Mouse (Mus musculus) brain, embryonic 14.5 days (tissue): ENCODE results near the gene Etl4. TPM values are rescaled to one million over a fixed set of nuclear protein-coding genes. Genes with fewer than 3 reads are reported as not detected.

ENCODE experiments used
- DNase-seq: peaks from one replicate; pipeline ENCODE4 v3.0.0-alpha.2; 2011; ENCODE audit warnings: low read depth
- CTCF ChIP-seq: fragments of 200-500 bp; IDR thresholded peaks from 2 replicates; pipeline ENCODE4 v1.5.1; 2012; ENCODE audit warnings: inconsistent platforms, mild to moderate bottlenecking, moderate library complexity, borderline replicate concordance; ENCODE audit not compliant: insufficient read depth, insufficient read length; ENCODE audit errors: extremely low read depth
- POLR2A ChIP-seq: fragments of 200-500 bp; IDR thresholded peaks from 2 replicates; pipeline ENCODE4 v1.6.1; 2012; ENCODE audit warnings: mild to moderate bottlenecking, inconsistent platforms, borderline replicate concordance; ENCODE audit not compliant: poor library complexity, insufficient read depth, insufficient read length, severe bottlenecking; ENCODE audit errors: extremely low read depth
- polyA plus RNA-seq: library from polyadenylated mRNA; depleted of rRNA; stranded (reverse); fragments of >200 nt; gene quantifications from 2 replicates; pipeline ENCODE4 v1.2.3, GENCODE M21; 2012

The Etl4 gene
- polyA plus RNA-seq, 1 experiment: 12.3 TPM

GRCm38 (mm10) chr2:20442731-20443130 is 533.2 kb downstream of the Etl4 start:
- DNase-seq: no peak
- no peak for TF ChIP-seq POLR2A
- TF ChIP-seq CTCF: no peak

DNA sequence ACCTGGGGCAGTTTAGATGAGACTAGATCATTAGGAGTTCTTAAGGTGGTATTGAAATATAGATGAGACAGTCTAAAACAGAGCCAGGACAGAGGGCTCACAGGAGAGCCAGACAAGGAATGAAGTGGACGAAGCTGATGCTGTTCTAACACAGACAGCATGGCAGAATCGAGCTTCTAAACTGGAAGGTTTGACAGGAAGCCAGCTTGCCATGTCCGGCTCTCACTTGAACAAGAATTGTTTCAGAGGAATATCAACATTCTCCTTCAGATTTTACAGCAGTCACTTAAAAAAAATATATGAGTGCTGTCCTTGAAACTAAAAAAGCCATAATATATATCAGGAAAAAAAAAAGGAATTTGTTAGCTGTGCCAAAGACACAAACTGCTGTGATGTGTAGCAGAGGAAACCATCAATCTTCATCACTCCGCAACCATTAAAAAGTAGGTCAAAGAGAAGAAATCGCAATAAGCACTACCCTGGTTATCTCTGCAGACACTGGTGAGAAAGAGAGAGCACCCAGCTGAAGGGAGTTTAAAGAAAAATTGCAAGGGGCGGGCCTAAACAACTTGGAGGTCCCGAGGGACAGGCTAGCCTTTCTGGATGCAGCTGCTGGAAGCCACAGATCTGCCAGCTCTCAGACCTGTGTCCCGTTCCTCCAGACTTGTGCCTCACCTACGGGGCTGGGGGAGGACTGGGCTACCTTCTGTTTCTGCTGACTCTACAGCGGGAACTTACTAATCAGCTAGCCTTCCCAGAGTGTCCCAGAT is 534.3 kb downstream of the Etl4 start:
- TF ChIP-seq CTCF: no peak
- no peak for TF ChIP-seq POLR2A
- no peak for DNase-seq

GRCm38 (mm10) chr2:20445156-20446155 is 535.9 kb downstream of the Etl4 start:
- no peak for DNase-seq

GRCm38 (mm10) chr2:20446180-20446579 is 536.6 kb downstream of the Etl4 start:
- TF ChIP-seq POLR2A (no peak), CTCF (no peak)
- DNase-seq: no peak

More at GRCm38 (mm10) chr2:20445156-20446155, 535.9 kb downstream of the Etl4 start:
- no peak for TF ChIP-seq POLR2A
- no peak for TF ChIP-seq CTCF

DNA sequence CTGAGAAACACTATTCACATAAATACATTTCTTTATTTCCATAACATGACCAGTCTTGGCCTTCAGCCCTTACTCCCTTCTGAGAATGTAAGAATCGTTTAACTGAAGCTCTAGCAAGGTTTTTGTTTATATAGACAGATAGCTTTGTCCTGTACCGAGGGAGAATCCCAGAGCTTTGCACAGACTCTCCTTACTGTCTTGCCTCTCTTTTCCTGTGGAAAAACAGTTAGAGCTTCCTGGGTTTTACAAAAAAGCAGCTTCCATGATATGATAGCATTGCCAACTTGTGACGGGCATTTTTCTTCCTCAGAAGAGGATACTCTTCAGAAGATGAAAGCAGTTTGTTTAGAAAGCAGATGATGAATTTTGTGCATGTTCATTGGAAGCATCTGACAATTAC is 541.4 kb downstream of the Etl4 start:
- no peak for TF ChIP-seq POLR2A
- no peak for TF ChIP-seq CTCF
- no peak for DNase-seq

DNA sequence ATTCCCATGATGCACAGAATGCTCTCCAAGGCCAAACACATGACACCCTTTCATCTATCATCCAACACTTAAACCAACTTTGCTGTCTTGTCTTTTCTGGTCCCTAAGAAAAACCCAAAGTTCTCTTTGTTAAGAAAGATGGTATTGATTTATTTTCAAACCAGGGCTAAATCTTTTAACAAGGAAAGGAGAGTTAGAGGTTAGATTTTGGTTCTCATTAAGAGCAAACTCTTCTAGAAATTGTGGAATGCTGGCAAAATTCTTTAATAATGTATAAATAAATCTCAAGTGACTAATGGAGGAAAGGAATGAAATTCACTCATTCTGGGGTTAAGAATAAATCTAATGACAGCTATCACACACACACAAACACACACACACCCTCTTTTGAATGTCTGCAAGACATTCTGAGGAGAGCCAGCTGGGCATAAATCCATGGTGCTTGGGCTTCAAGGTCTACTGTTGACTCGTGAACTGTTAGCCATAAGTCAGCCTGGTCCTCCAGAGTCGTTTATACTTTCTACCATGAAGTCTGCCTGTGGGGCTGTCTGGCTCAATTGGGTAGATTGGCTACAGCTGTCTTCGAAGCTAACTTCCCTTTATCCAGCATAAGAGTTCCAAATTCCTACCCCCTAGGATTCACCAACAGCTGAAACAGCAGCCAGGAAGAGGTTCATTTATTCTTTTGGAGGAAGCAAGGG is 544.1 kb downstream of the Etl4 start:
- DNase-seq: no peak
- TF ChIP-seq POLR2A (no peak), CTCF (no peak)

GRCm38 (mm10) chr2:20479199-20479598 is 569.6 kb downstream of the Etl4 start:
- no peak for DNase-seq
- TF ChIP-seq POLR2A: no peak
- no peak for TF ChIP-seq CTCF

- DNase-seq: peak; percentile 29
Measured at GRCm38 (mm10) chr2:20486137-20486788, 576.7 kb downstream of the Etl4 start.

GRCm38 (mm10) chr2:20489090-20489489 is 579.5 kb downstream of the Etl4 start:
- TF ChIP-seq CTCF (no peak), POLR2A (no peak)
- DNase-seq: no peak

More at GRCm38 (mm10) chr2:20486137-20486788, 576.7 kb downstream of the Etl4 start:
- no peak for TF ChIP-seq POLR2A
- TF ChIP-seq CTCF: no peak

DNA sequence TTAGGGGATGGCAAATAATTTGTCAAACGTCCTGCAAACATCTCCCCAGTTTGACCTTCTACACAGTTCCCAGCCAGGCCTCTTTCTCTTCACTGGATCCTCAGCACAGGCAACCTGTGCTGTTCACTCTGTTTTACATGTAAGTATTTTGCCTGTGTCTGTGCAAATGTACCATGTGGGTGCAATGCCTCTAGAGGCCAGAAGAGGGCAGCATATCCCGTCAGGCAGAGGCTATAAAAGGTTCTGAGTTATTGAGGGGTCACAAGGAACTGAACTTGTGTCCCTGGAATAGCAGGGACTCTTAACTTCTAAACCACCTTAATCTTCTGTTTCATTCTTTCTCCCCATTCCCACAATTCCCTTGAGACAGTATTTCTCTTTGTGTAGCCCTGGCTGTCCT is 582.5 kb downstream of the Etl4 start:
- TF ChIP-seq POLR2A (no peak), CTCF (peak; percentile 40; the same call in 1 of the 2 replicates)
- DNase-seq: no peak

DNA sequence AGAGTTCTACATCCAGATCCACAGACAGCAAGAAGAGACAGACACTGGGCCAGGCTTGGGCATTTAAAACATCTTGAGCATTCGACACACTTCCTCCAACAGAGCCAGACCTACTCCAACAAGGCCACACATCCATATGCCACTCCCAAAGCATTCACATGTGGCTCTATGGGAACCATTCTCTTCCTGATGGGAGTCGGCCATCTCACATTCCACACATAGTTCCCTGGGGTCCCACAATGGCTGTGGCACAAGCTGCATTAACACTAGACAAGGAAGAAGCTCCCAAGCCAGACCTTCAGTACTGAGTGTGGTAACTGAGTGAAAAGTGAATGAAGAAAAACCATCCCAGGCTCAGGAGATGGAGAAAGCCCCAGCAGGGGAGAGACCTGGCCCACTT is 584.2 kb downstream of the Etl4 start:
- DNase-seq: no peak
- TF ChIP-seq CTCF: no peak
- no peak for TF ChIP-seq POLR2A

DNA sequence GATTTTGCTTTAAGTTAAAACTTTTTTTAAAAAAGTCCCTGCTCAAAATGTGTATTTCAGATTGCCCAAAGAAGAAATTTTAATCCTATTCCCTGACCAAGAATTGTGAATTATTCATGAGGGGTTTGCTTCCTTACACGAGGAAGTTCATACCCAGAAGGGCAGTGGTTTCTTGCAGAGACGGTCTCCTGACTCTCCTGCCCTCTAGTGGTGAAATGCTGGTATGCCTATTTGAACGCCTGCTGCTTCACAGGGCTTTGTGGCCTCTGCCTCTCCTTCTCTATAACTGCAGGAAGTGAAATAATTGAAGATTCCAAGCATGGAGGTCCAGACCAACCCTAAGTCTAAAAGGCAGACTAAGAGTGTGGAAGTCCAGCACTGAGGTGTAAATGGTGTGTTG is 585.1 kb downstream of the Etl4 start:
- DNase-seq: peak; percentile 85
- TF ChIP-seq POLR2A (no peak), CTCF (peak; percentile 88)
